Mouse (Mus musculus) heart, embryonic 15.5 days (tissue): ENCODE measurements around the gene Fbxo47. TPM values are rescaled to one million over a fixed set of nuclear protein-coding genes. Genes with fewer than 3 reads are reported as not detected.
A peak's percentile ranks its signal among the peaks of the same experiment; 100 is the strongest.

Experiments used
- ATAC-seq: fragments of 200-750 bp; cut with Nextera tagmentation; replicated peaks from 2 replicates; pipeline ENCODE4 v1.8.0; 2017; ENCODE audit warnings: low read depth, moderate TSS enrichment; ENCODE audit not compliant: insufficient number of reproducible peaks, insufficient read depth, low FRiP score
- H3K27ac ChIP-seq: fragments of 300-500 bp; sonication (generic); 2 replicates; pipeline ENCODE4 v1.5.1; 2015; ENCODE audit warnings: mild to moderate bottlenecking, inconsistent platforms
- H3K27me3 ChIP-seq: fragments of 300-500 bp; sonication (generic); 2 replicates; pipeline ENCODE4 v1.6.1; 2015; ENCODE audit warnings: inconsistent platforms
- H3K36me3 ChIP-seq: fragments of 300-500 bp; sonication (generic); 2 replicates; pipeline ENCODE4 v1.6.1; 2015; ENCODE audit warnings: mild to moderate bottlenecking, inconsistent platforms
- H3K4me1 ChIP-seq: fragments of 300-500 bp; sonication (generic); replicated peaks from 2 replicates; pipeline ENCODE4 v1.6.1; 2015; ENCODE audit warnings: inconsistent platforms
- H3K4me2 ChIP-seq: fragments of 300-500 bp; sonication (generic); 2 replicates; pipeline ENCODE4 v1.6.1; 2015; ENCODE audit warnings: inconsistent platforms, mild to moderate bottlenecking, moderate library complexity
- H3K4me3 ChIP-seq: fragments of 300-500 bp; sonication (generic); 2 replicates; pipeline ENCODE4 v1.5.1; 2015; ENCODE audit warnings: mild to moderate bottlenecking, inconsistent platforms
- H3K9ac ChIP-seq: fragments of 300-500 bp; sonication (generic); 2 replicates; pipeline ENCODE4 v1.6.1; 2015; ENCODE audit warnings: mild to moderate bottlenecking, inconsistent platforms
- H3K9me3 ChIP-seq: fragments of 300-500 bp; sonication (generic); replicated peaks from 2 replicates; pipeline ENCODE4 v1.6.1; 2016; ENCODE audit warnings: inconsistent platforms
- WGBS: fragments of 180-500 bp; shearing (Covaris S2); methylation state at CpG from one replicate; pipeline ENCODE4 v1.1.7; 2015; ENCODE audit warnings: mixed read lengths; 5-methylcytosine and 5-hydroxymethylcytosine counted together
- polyA plus RNA-seq: library from polyadenylated mRNA; unstranded; fragments of >200 nt; fragmentation: Nextera tagmentation; extraction: Ambion mirVana; gene quantifications from 2 replicates; pipeline ENCODE4 v1.2.1, GENCODE M21; 2015

The Fbxo47 gene
- polyA plus RNA-seq, 1 experiment from 2014 or later, result 0.72 TPM

GRCm38 (mm10) chr11:97905941-97906340 is 22.0 kb upstream of the Fbxo47 start:
- no peak overlapping the region for H3K9ac ChIP-seq
- H3K9me3 ChIP-seq, result no peaks in the 10 kb centered on the region
- ATAC-seq, result no peak
- no peak overlapping the region for H3K27ac ChIP-seq
- H3K36me3 ChIP-seq, result no peaks in the 10 kb centered on the region
- WGBS, result 60% methylated on average over 2 of the region's 2 CpGs
- no peaks in the 10 kb centered on the region for H3K4me1 ChIP-seq
- no peak overlapping the region for H3K4me2 ChIP-seq
- H3K27me3 ChIP-seq, result 0 out of 2 replicates have a peak, but pooled peaks cover 3% of the 10 kb centered on the region
- H3K4me3 ChIP-seq, result no peak overlapping the region

- no peak for ATAC-seq
- WGBS, result 87% methylated on average over 2 of the region's 2 CpGs
- H3K27me3 ChIP-seq, result 0 out of 2 replicates have a peak, but pooled peaks cover 3% of the 10 kb centered on the region
- H3K4me1 ChIP-seq, result no peaks in the 10 kb centered on the region
- no peaks in the 10 kb centered on the region for H3K36me3 ChIP-seq
- H3K9ac ChIP-seq, result no peak overlapping the region
- no peak overlapping the region for H3K4me2 ChIP-seq
- no peaks in the 10 kb centered on the region for H3K9me3 ChIP-seq
- no peak overlapping the region for H3K27ac ChIP-seq
- no peak overlapping the region for H3K4me3 ChIP-seq
Measured at GRCm38 (mm10) chr11:97905540-97905939, 21.6 kb upstream of the Fbxo47 start.

- H3K9me3 ChIP-seq, result no peaks in the 10 kb centered on the region
- no peaks in the 10 kb centered on the region for H3K4me1 ChIP-seq
- no peak overlapping the region for H3K4me3 ChIP-seq
- H3K9ac ChIP-seq, result no peak overlapping the region
- H3K27me3 ChIP-seq, result 0 out of 2 replicates have a peak, but pooled peaks cover 3% of the 10 kb centered on the region
- no peak overlapping the region for H3K27ac ChIP-seq
- H3K4me2 ChIP-seq, result no peak overlapping the region
- 77% methylated on average over 13 of the region's 13 CpGs for WGBS
- no peaks in the 10 kb centered on the region for H3K36me3 ChIP-seq
- ATAC-seq, result no peak
Measured at GRCm38 (mm10) chr11:97904801-97905200, 20.8 kb upstream of the Fbxo47 start.

- 67% methylated on average over 6 of the region's 6 CpGs for WGBS
- Histone ChIP-seq H3K9me3 (no peaks in the 10 kb centered on the region), H3K27ac (no peak overlapping the region), H3K36me3 (no peaks in the 10 kb centered on the region), H3K4me2 (no peak overlapping the region), H3K9ac (no peak overlapping the region), H3K4me3 (no peak overlapping the region), H3K27me3 (no peaks in the 10 kb centered on the region), H3K4me1 (no peaks in the 10 kb centered on the region)
- no peak for ATAC-seq
Measured at GRCm38 (mm10) chr11:97901806-97902205, 17.9 kb upstream of the Fbxo47 start.

- H3K9me3 ChIP-seq, result no peaks in the 10 kb centered on the region
- no peak overlapping the region for H3K27ac ChIP-seq
- H3K4me2 ChIP-seq, result no peak overlapping the region
- no peaks in the 10 kb centered on the region for H3K27me3 ChIP-seq
- H3K36me3 ChIP-seq, result no peaks in the 10 kb centered on the region
- no peak overlapping the region for H3K4me3 ChIP-seq
- no peaks in the 10 kb centered on the region for H3K4me1 ChIP-seq
- no peak for ATAC-seq
- H3K9ac ChIP-seq, result no peak overlapping the region
- 3% methylated on average over 2 of the region's 2 CpGs for WGBS
Measured at GRCm38 (mm10) chr11:97899822-97900221, 15.9 kb upstream of the Fbxo47 start.

- Histone ChIP-seq H3K4me2 (no peak overlapping the region), H3K9ac (no peak overlapping the region)
- 71% methylated on average over 3 of the region's 3 CpGs for WGBS
Measured at GRCm38 (mm10) chr11:97897568-97898185, 13.7 kb upstream of the Fbxo47 start.

GRCm38 (mm10) chr11:97896655-97897054 is 12.7 kb upstream of the Fbxo47 start:
- ATAC-seq, result no peak
- 51% methylated on average over 4 of the region's 4 CpGs for WGBS
- H3K4me1 ChIP-seq, result no peaks in the 10 kb centered on the region

More at GRCm38 (mm10) chr11:97897568-97898185, 13.7 kb upstream of the Fbxo47 start:
- ATAC-seq, result no peak
- Histone ChIP-seq H3K27me3 (no peaks in the 10 kb centered on the region), H3K4me1 (no peaks in the 10 kb centered on the region), H3K9me3 (no peaks in the 10 kb centered on the region), H3K4me3 (no peak overlapping the region), H3K36me3 (no peaks in the 10 kb centered on the region), H3K27ac (no peak overlapping the region)

GRCm38 (mm10) chr11:97891821-97892220 is 7.9 kb upstream of the Fbxo47 start:
- Histone ChIP-seq H3K27ac (no peak overlapping the region), H3K36me3 (no peaks in the 10 kb centered on the region), H3K27me3 (no peaks in the 10 kb centered on the region), H3K9ac (no peak overlapping the region), H3K4me3 (no peak overlapping the region), H3K9me3 (no peaks in the 10 kb centered on the region), H3K4me1 (no peaks in the 10 kb centered on the region), H3K4me2 (no peak overlapping the region)
- no peak for ATAC-seq
- WGBS, result 72% methylated on average over 5 of the region's 5 CpGs

More at GRCm38 (mm10) chr11:97896655-97897054, 12.7 kb upstream of the Fbxo47 start:
- no peak overlapping the region for H3K9ac ChIP-seq
- no peaks in the 10 kb centered on the region for H3K9me3 ChIP-seq
- H3K36me3 ChIP-seq, result no peaks in the 10 kb centered on the region
- no peak overlapping the region for H3K4me2 ChIP-seq
- no peaks in the 10 kb centered on the region for H3K27me3 ChIP-seq
- H3K4me3 ChIP-seq, result no peak overlapping the region
- H3K27ac ChIP-seq, result no peak overlapping the region

- no peaks in the 10 kb centered on the region for H3K4me1 ChIP-seq
- no peak overlapping the region for H3K4me3 ChIP-seq
- no peak overlapping the region for H3K9ac ChIP-seq
- no peak overlapping the region for H3K27ac ChIP-seq
- H3K4me2 ChIP-seq, result no peak overlapping the region
- H3K36me3 ChIP-seq, result no peaks in the 10 kb centered on the region
- no peak for ATAC-seq
- H3K27me3 ChIP-seq, result no peaks in the 10 kb centered on the region
- WGBS, result 87% methylated on average over 2 of the region's 2 CpGs
- no peaks in the 10 kb centered on the region for H3K9me3 ChIP-seq
Measured at GRCm38 (mm10) chr11:97885296-97885915, 1.5 kb upstream of the Fbxo47 start.

- WGBS, result 27% methylated on average over 7 of the region's 7 CpGs
- peak overlapping the region; percentile 73 for H3K4me2 ChIP-seq
- H3K4me1 ChIP-seq, result no peaks in the 10 kb centered on the region
- H3K9me3 ChIP-seq, result no peaks in the 10 kb centered on the region
- H3K27me3 ChIP-seq, result no peaks in the 10 kb centered on the region
- peak overlapping the region; percentile 80 for H3K27ac ChIP-seq
- ATAC-seq, result no peak
- peak overlapping the region; percentile 60 for H3K4me3 ChIP-seq
- H3K9ac ChIP-seq, result peak overlapping the region; percentile 42
- no peaks in the 10 kb centered on the region for H3K36me3 ChIP-seq
Measured at GRCm38 (mm10) chr11:97884601-97885185, 739 bp upstream of the Fbxo47 start.

GRCm38 (mm10) chr11:97883542-97883917 is 424 bp downstream of the Fbxo47 start:
- no peaks in the 10 kb centered on the region for H3K36me3 ChIP-seq
- no peaks in the 10 kb centered on the region for H3K4me1 ChIP-seq
- peak; percentile 63; the same call in 1 of the 2 replicates for ATAC-seq
- H3K4me3 ChIP-seq, result peak overlapping the region; percentile 60
- peak overlapping the region; percentile 86 for H3K27ac ChIP-seq
- WGBS, result 3% methylated on average over 26 of the region's 26 CpGs
- H3K9me3 ChIP-seq, result no peaks in the 10 kb centered on the region
- H3K4me2 ChIP-seq, result peak overlapping the region; percentile 73
- H3K9ac ChIP-seq, result peak overlapping the region; percentile 60
- no peaks in the 10 kb centered on the region for H3K27me3 ChIP-seq
